Mouse (Mus musculus) myocyte (in vitro differentiated cells): ENCODE measurements around the gene Camta1. TPM values are rescaled to one million over a fixed set of nuclear protein-coding genes. Genes with fewer than 3 reads are reported as not detected.
A peak's percentile ranks its signal among the peaks of the same experiment; 100 is the strongest.

Experiments
- H3K27me3 ChIP-seq: one replicate; pipeline ENCODE4 v1.6.1; 2011; ENCODE audit not compliant: control insufficient read depth, insufficient read depth, insufficient read length
- H3K36me3 ChIP-seq: one replicate; pipeline ENCODE4 v1.6.1; 2011; ENCODE audit not compliant: control insufficient read depth, insufficient read depth
- H3K4me2 ChIP-seq: one replicate; pipeline ENCODE4 v1.6.1; 2011; ENCODE audit warnings: low read depth, control low read depth
- H3K4me3 ChIP-seq: one replicate; pipeline ENCODE4 v1.5.1; 2011; ENCODE audit warnings: mild to moderate bottlenecking, control low read depth, moderate library complexity
- H3K79me2 ChIP-seq: one replicate; pipeline ENCODE4 v1.6.1; 2011; ENCODE audit not compliant: control insufficient read depth, insufficient read depth
- H3ac ChIP-seq: one replicate; pipeline ENCODE4 v1.6.1; 2011; ENCODE audit not compliant: control insufficient read depth, insufficient read length
- CEBPB ChIP-seq: IDR thresholded peaks from 2 replicates; pipeline ENCODE4 v1.6.1; 2011; ENCODE audit warnings: mild to moderate bottlenecking, moderate library complexity; ENCODE audit not compliant: poor library complexity, insufficient read depth, severe bottlenecking
- E2F4 ChIP-seq: IDR thresholded peaks from one replicate; pipeline ENCODE4 v1.6.1; 2011; ENCODE audit warnings: mild to moderate bottlenecking, control low read depth, moderate library complexity; ENCODE audit not compliant: insufficient read depth
- MAX ChIP-seq: IDR thresholded peaks from one replicate; pipeline ENCODE4 v1.6.1; 2011; ENCODE audit warnings: low read depth, mild to moderate bottlenecking, control low read depth
- MYOD1 ChIP-seq, 3 experiments: IDR thresholded peaks; one replicate each; pipeline ENCODE4 v1.6.1; 2011; ENCODE audit warnings: control low read depth in 2 of 3, low read depth in 2 of 3, mild to moderate bottlenecking in 2 of 3, moderate library complexity in 1 of 3; ENCODE audit not compliant: insufficient read length in 2 of 3, control insufficient read depth in 1 of 3
- MYOG ChIP-seq, 3 experiments: IDR thresholded peaks; one replicate each; pipeline ENCODE4 v1.6.1; 2011; ENCODE audit warnings: control low read depth in 2 of 3, low read depth in 2 of 3, mild to moderate bottlenecking in 2 of 3; ENCODE audit not compliant: insufficient read length in 2 of 3, control insufficient read depth in 1 of 3, insufficient read depth in 1 of 3
- POLR2A ChIP-seq: IDR thresholded peaks from one replicate; pipeline ENCODE4 v1.6.1; 2011; ENCODE audit warnings: low read depth, mild to moderate bottlenecking, control low read depth, moderate library complexity; ENCODE audit not compliant: insufficient read length
- POLR2AphosphoS2 ChIP-seq: IDR thresholded peaks from one replicate; pipeline ENCODE4 v1.6.1; 2011; ENCODE audit warnings: low read depth, control low read depth; ENCODE audit not compliant: insufficient read length
- REST ChIP-seq: IDR thresholded peaks from one replicate; pipeline ENCODE4 v1.6.1; 2011; ENCODE audit warnings: mild to moderate bottlenecking, control low read depth, moderate library complexity; ENCODE audit not compliant: insufficient read depth, insufficient read length
- SRF ChIP-seq: IDR thresholded peaks from one replicate; pipeline ENCODE4 v1.6.1; 2011; ENCODE audit warnings: low read depth; ENCODE audit not compliant: control insufficient read depth, insufficient read length
- TCF12 ChIP-seq: IDR thresholded peaks from one replicate; pipeline ENCODE4 v1.6.1; 2011; ENCODE audit warnings: mild to moderate bottlenecking, control low read depth; ENCODE audit not compliant: poor library complexity, insufficient read depth, severe bottlenecking
- TCF3 ChIP-seq: IDR thresholded peaks from one replicate; pipeline ENCODE4 v1.6.1; 2011; ENCODE audit warnings: low read depth, control low read depth; ENCODE audit not compliant: insufficient read length
- USF1 ChIP-seq: IDR thresholded peaks from one replicate; pipeline ENCODE4 v1.6.1; 2011; ENCODE audit warnings: low read depth, mild to moderate bottlenecking, control low read depth, moderate library complexity
- polyA plus RNA-seq: library from polyadenylated mRNA; unstranded; fragments of >200 nt; fragmentation: generic; extraction: Trizol; gene quantifications from one replicate; pipeline ENCODE4 v1.2.1, GENCODE M21; 2012; ENCODE audit warnings: missing spikeins

Gene Camta1
- polyA plus RNA-seq, 1 experiment, result 40.6 TPM

GRCm38 (mm10) chr4:150915181-150915906 is 946.3 kb downstream of the Camta1 start:
- TF ChIP-seq TCF3, result no peak
- no peak for TF ChIP-seq POLR2A
- no peak for TF ChIP-seq MYOD1 (IDR thresholded peaks at IDR 0.05; ENCODE audit: control insufficient read depth in 1 of 3, insufficient read length in 2 of 3, low read depth in 2 of 3)
- TF ChIP-seq MYOG (IDR thresholded peaks at IDR 0.05; ENCODE audit: control insufficient read depth in 1 of 3, insufficient read depth in 1 of 3, insufficient read length in 2 of 3, low read depth in 2 of 3), result no peak
- no peak for TF ChIP-seq TCF12
- no peak for TF ChIP-seq USF1
- TF ChIP-seq MAX, result no peak
- no peak for TF ChIP-seq CEBPB
- no peak for TF ChIP-seq SRF
- no peak for TF ChIP-seq E2F4
- TF ChIP-seq POLR2AphosphoS2, result no peak
- TF ChIP-seq REST, result no peak
- peak overlapping the region; percentile 82 for H3K4me2 ChIP-seq

GRCm38 (mm10) chr4:150914290-150914733 is 947.4 kb downstream of the Camta1 start, which contains the start of the genes Park7 and Tnfrsf9:
Park7 (minus strand) TSS chr4:150914437.
Tnfrsf9 (plus strand) TSS chr4:150914562.
- Histone ChIP-seq H3K36me3 (no peaks in the 10 kb centered on the region), H3ac (peak within 1 kb of the TSS; percentile 48), H3K79me2 (peaks cover 10% of the 10 kb centered on the region), H3K27me3 (no peaks in the 10 kb centered on the region), H3K4me3 (peak within 1 kb of the TSS; percentile 82), H3K4me2 (peak within 1 kb of the TSS; percentile 99)
- TF ChIP-seq TCF12 (no peak), POLR2A (peak; percentile 90), MAX (no peak), MYOG (IDR thresholded peaks at IDR 0.05; ENCODE audit: control insufficient read depth in 1 of 3, insufficient read depth in 1 of 3, insufficient read length in 2 of 3, low read depth in 2 of 3) (no peak), POLR2AphosphoS2 (peak; percentile 97), E2F4 (peak; percentile 63)

More at GRCm38 (mm10) chr4:150915181-150915906, 946.3 kb downstream of the Camta1 start:
- H3K27me3 ChIP-seq, result no peaks in the 10 kb centered on the region
- H3K4me3 ChIP-seq, result peak overlapping the region; percentile 82
- H3ac ChIP-seq, result peak overlapping the region; percentile 48
- no peaks in the 10 kb centered on the region for H3K36me3 ChIP-seq
- peaks cover 9% of the 10 kb centered on the region for H3K79me2 ChIP-seq

- peak overlapping the region; percentile 48 for H3ac ChIP-seq
- H3K79me2 ChIP-seq, result peaks cover 16% of the 10 kb centered on the region
- H3K4me3 ChIP-seq, result peak overlapping the region; percentile 82
- no peaks in the 10 kb centered on the region for H3K36me3 ChIP-seq
- H3K27me3 ChIP-seq, result no peaks in the 10 kb centered on the region
- no peak for TF ChIP-seq POLR2AphosphoS2
- peak overlapping the region; percentile 99 for H3K4me2 ChIP-seq
These were observed 947.9 kb downstream of the Camta1 start for GRCm38 (mm10) chr4:150913743-150914142.

- peak overlapping the region; percentile 49 for H3K4me3 ChIP-seq
- TF ChIP-seq CEBPB, result no peak
- TF ChIP-seq USF1, result no peak
- no peak for TF ChIP-seq MYOD1 (IDR thresholded peaks at IDR 0.05; ENCODE audit: control insufficient read depth in 1 of 3, insufficient read length in 2 of 3, low read depth in 2 of 3)
- TF ChIP-seq E2F4, result no peak
- TF ChIP-seq TCF3, result no peak
- TF ChIP-seq POLR2AphosphoS2, result no peak
- TF ChIP-seq SRF, result no peak
These were observed 951.3 kb downstream of the Camta1 start for GRCm38 (mm10) chr4:150910164-150910951.

More at GRCm38 (mm10) chr4:150910164-150910951, 951.3 kb downstream of the Camta1 start:
- Histone ChIP-seq H3K36me3 (no peaks in the 10 kb centered on the region), H3ac (peak overlapping the region; percentile 12), H3K79me2 (peaks cover 25% of the 10 kb centered on the region), H3K4me2 (peak overlapping the region; percentile 61), H3K27me3 (no peaks in the 10 kb centered on the region)
